Mouse (Mus musculus) frontal cortex, postnatal 10 days (tissue): ENCODE results near the gene Pon2.
"Not testable (repeated sequence)": the region's sequence is repeated elsewhere in the genome, so short reads cannot be mapped to it uniquely, and the experiment has no call there.

ENCODE experiments used
- DNase-seq, 2 experiments: peaks; one replicate each; pipeline ENCODE4 v3.0.0; 2022; ENCODE audit warnings: low spot score in 2 of 2, mixed read lengths in 1 of 2

The Pon2 gene

DNA sequence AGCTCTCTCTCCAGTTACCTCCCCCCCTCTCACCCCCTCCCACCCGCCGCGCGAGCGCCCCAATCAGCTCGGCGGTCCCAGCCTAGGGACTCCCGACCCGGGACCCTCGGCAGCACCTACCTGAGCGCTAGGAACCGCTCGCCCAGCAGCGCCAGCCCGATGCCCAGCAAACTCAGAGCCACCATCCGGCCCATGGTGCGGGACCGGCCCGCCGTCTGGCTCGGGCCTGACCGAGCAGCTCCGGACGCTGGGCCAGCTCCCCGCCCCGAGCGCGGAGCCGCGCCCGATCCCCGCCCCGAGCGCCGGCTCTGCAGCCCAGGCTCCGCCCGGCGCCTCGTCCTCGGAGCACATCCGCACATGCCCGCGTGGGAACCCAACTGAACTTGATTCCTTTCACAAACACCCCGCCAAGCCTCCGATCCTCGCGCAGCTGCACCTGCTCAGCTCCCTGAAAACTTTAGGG, at the start of gene Pon2:
Pon2 (minus strand) TSS at position 364 of the 463 bp plus-strand sequence.
- peak in 1 of 2 experiments; percentile 55 for DNase-seq

- no peak for DNase-seq
Observed at GRCm38 (mm10) chr6:5344255-5344654, 46.0 kb upstream of the Pon2 start.

GRCm38 (mm10) chr6:5339283-5339682, 41.0 kb upstream of the Pon2 start:
- DNase-seq, result not testable (repeated sequence)

DNA sequence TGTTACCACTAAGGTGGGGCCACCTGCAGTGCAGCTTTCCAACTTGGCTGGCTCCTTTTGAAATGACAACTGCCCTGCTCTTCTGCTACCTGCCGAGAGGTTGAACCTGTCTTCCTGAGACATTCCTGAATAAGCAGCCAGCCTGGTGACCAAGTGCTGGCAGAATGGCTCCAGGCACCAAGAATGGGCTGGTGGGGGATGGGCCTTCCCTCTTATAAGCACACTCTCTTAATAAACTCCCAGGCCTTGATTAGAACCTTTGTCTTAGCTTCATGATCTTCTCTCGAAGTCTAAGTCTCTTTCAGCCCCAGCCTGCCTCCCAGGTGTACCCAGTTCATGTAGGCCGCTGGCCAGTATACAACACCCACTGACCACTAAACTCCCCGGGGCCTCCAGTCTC, 40.5 kb upstream of the Pon2 start:
- DNase-seq, result not testable (repeated sequence)

- not testable (repeated sequence) for DNase-seq
Observed at GRCm38 (mm10) chr6:5336016-5336415, 37.8 kb upstream of the Pon2 start.

DNA sequence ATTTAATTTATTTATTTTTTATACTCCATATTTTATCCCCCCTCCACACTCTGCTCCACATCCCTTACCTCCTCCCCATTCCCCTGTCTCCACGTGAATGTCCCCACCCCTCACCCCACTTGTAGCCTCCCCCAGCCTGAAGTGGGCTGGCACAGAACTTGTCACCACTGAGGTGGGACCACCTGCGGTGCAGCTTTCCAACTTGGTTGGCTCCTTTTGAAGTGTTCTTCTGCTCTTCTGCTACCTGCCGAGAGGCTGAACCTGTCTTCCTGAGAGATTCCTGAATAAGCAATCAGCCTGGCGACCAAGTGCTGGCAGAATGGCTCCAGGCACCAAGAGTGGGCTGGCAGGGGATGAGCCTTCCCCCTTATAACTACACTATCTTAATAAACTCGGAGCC, 35.8 kb upstream of the Pon2 start:
- DNase-seq, result no peak

- no peak for DNase-seq
Observed at GRCm38 (mm10) chr6:5332560-5333150, 34.4 kb upstream of the Pon2 start.

DNA sequence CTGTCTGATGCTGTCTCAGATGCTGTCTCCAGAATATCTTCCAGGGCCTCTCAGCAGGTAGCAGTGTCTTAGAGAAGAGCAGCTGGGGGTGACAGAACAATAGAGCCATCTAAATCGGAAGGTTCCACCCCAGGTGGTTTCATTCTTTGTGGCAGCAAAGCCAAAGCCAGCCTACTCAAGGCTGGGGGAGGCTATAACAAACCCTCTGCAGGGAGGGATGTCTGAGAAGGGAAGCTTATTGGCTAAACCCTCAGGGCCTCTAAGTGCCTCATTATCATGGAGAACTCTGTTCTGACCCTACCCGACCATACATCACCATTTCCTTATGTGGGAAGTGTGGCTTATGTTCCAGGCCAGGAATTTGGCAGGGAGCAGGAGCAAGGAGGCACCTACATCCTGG, 26.9 kb upstream of the Pon2 start:
- no peak for DNase-seq

DNA sequence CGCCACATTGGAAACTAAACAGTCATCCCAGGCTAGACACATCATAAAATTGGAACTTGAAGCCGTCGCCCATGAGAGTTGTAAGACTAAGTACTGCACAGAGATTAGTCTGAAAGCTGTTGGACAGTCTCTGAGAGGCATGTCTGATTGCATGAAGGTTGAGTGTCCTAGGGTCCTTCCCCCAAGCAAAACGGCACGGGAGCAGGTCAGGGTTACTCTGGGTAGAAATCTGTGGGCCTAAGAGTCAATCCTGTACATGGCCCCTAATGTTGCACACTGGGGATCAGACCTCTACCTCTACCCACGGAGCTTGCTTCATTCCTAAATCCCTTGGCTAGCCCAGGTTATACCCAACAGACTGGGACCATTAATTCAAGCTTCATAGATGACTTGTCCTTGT, 25.8 kb upstream of the Pon2 start:
- DNase-seq, result not testable (repeated sequence)

DNA sequence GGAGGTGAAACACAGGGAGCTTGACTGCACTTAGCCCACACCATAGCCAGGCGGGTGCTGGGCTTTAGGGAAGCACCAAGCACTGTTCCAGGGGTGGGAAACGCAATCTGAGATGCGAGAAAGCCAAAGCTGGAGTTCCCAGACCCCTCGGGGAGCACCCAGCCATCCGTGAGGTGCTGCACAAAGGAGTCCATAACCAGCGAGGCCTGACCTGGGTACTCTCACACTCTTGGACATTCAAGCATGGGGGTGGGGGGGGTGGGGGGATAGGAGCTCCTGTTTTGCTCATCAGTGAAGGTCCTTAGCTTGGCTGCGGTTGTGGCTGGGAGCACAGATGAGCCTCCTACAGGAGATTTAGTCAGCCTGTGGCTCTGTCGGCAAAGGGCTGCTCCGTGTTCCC, 18.4 kb upstream of the Pon2 start:
- DNase-seq, result no peak

- DNase-seq, result no peak
Observed at GRCm38 (mm10) chr6:5315053-5315759, 17.0 kb upstream of the Pon2 start.

DNA sequence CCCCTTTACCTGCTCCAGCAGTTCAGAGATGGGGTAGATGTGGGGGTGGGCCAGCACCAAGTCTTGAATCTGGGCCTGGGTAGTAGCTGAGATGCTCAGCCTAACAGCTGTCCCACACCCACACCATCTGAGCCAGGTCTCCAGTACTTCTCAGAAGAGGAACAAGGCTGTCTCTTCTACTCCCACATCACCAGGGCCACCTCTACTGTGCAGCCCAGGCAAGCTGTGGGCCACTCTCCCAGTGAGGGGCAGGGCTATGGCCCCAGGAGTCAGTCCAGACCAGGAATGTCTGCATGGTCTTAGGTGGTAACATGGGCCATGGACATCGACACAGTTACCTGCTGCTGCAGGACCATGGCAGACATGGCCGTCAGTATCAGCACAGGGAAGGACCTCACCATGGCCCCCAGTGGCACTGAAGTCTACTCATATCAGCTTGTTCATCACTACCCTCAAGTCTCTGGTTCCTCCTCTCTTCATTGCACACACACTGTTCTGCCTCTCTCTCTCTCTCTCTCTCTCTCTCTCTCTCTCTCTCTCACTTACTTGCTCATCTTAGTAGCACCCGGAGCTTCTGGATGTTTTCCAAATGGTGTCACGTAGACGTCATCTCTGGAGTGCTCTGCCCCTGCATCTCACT, 15.8 kb upstream of the Pon2 start:
- no peak for DNase-seq

GRCm38 (mm10) chr6:5310491-5310890, 12.2 kb upstream of the Pon2 start:
- no peak for DNase-seq

GRCm38 (mm10) chr6:5309595-5310197, 11.4 kb upstream of the Pon2 start:
- no peak for DNase-seq

- DNase-seq, result no peak
Observed at GRCm38 (mm10) chr6:5305926-5306325, 7.7 kb upstream of the Pon2 start.

DNA sequence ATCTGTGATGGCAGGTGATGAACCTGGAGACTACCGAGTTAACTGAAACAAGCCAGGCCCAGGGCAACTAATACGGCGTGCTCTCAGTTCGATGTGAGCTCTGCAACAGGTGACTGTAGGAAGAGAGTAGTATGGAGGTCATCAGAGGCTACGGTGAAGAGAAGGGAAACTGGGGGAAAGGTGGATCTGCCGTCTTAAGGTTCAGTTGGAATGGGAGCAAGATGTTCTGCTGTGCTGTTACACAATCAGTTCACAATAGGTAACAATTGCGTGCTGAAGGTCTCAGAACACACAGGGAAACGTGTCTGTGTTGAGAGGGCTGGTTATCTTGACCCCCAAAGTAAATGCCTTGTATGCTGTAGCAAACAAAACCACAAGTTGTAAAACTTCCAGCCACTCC, 6.7 kb upstream of the Pon2 start:
- DNase-seq, result no peak

- DNase-seq, result no peak
Observed at GRCm38 (mm10) chr6:5300629-5301028, 2.4 kb upstream of the Pon2 start.

GRCm38 (mm10) chr6:5299561-5299960, 1.3 kb upstream of the Pon2 start:
- no peak for DNase-seq

DNA sequence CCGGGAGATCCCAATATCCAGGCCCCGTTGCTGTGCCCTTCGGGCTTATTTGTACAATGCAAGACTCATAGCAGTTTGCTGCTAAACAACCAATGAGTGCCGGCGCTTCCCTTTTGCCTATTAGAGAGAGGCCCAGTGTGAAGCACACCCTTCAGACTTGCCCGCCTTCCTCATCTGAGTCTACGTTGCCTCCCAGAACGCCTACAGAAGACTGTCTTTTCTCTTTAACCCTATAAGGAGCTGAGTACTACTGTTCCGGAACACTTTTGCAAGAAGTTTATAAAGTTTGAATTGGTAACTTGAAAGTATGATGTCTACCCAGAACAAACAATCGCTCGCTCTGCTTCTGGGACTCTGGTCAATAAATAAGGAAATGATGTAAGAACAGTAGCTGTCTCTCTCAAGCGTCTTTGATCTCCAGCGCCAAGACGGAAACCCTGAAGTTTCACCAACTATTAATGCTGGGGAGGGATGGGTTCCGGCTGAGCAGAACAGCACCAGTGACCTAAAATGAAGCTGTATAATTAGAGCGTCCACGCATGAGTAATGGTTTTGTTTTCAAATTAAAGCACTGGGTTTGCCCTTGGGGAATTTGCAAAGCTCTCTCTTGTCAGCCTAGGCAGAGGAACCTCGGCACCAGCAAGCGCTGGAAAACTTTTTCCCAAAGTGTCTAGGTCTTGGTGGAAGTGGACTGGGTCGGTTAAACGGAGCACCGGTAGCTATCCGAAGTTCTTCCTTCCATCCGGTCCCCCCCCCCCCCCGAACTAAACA, 749 bp downstream of the Pon2 start:
- peak in 1 of 2 experiments; percentile 21 for DNase-seq

DNA sequence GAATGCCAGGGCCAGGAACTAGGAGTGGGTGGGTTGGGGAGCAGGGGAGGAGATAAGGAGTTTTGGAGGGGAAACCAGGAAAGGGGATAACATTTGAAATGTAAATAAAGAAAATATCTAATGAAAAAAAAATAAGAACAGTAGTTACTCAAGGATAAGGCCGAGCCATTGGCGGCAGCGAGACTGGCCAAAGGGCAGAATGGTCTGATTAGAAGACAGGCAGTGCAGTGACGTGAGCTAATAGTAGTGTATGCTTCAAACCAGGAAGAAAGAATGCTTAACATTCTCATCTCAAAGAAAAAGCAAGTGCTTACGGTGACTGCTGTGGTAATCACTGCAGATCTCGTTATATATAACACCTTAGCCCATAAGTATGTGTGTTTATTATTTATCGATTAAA, 2.2 kb downstream of the Pon2 start:
- no peak for DNase-seq

- no peak for DNase-seq
Observed at GRCm38 (mm10) chr6:5294659-5295449, 3.4 kb downstream of the Pon2 start.
